Mouse (Mus musculus): ENCODE data around the gene Pla1a. TPM values are rescaled to one million over a fixed set of nuclear protein-coding genes. Genes with fewer than 3 reads are reported as not detected.

Pla1a gene
- polyA plus RNA-seq, 1 experiment from 2014 or later: 0.31 TPM

GRCm38 (mm10) chr16:38442216-38442615 lies 9.3 kb upstream of the Pla1a start:
- ATAC-seq (ENCODE audit: low read depth): no peak
- no peak overlapping the region for H3K27ac ChIP-seq (ENCODE audit: low read length)
- no peaks in the 10 kb centered on the region for H3K27me3 ChIP-seq (ENCODE audit: control insufficient read depth, insufficient read depth, low read depth, low read length)
- H3K4me2 ChIP-seq (ENCODE audit: low read depth, low read length): no peak overlapping the region
- H3K36me3 ChIP-seq (ENCODE audit: control insufficient read depth, insufficient read depth, low read length): peaks cover 31% of the 10 kb centered on the region
- H3K4me3 ChIP-seq (ENCODE audit: low read length): no peak overlapping the region
- 76% methylated on average over 8 of the region's 8 CpGs for WGBS
- H3K4me1 ChIP-seq (replicated peaks; ENCODE audit: control insufficient read depth, insufficient read depth, low read length): no peaks in the 10 kb centered on the region
- no peak overlapping the region for H3K9ac ChIP-seq (ENCODE audit: low read length)
- H3K9me3 ChIP-seq (ENCODE audit: control insufficient read depth, low read length): no peaks in the 10 kb centered on the region

GRCm38 (mm10) chr16:38441611-38442010 lies 8.7 kb upstream of the Pla1a start:
- Histone ChIP-seq H3K27ac (ENCODE audit: low read length) (no peak overlapping the region), H3K27me3 (ENCODE audit: control insufficient read depth, insufficient read depth, low read depth, low read length) (no peaks in the 10 kb centered on the region), H3K9me3 (ENCODE audit: control insufficient read depth, low read length) (no peaks in the 10 kb centered on the region), H3K4me3 (ENCODE audit: low read length) (no peak overlapping the region), H3K4me2 (ENCODE audit: low read depth, low read length) (no peak overlapping the region), H3K9ac (ENCODE audit: low read length) (no peak overlapping the region), H3K36me3 (ENCODE audit: control insufficient read depth, insufficient read depth, low read length) (peaks cover 25% of the 10 kb centered on the region), H3K4me1 (replicated peaks; ENCODE audit: control insufficient read depth, insufficient read depth, low read length) (no peaks in the 10 kb centered on the region)
- WGBS: 76% methylated on average over 5 of the region's 5 CpGs
- ATAC-seq (ENCODE audit: low read depth): no peak

GRCm38 (mm10) chr16:38440403-38440802 lies 7.5 kb upstream of the Pla1a start:
- no peak overlapping the region for H3K9ac ChIP-seq (ENCODE audit: low read length)
- H3K36me3 ChIP-seq (ENCODE audit: control insufficient read depth, insufficient read depth, low read length): peaks cover 14% of the 10 kb centered on the region
- H3K4me1 ChIP-seq (replicated peaks; ENCODE audit: control insufficient read depth, insufficient read depth, low read length): no peaks in the 10 kb centered on the region
- 63% methylated on average over 6 of the region's 6 CpGs for WGBS
- no peak overlapping the region for H3K27ac ChIP-seq (ENCODE audit: low read length)
- ATAC-seq (ENCODE audit: low read depth): no peak
- H3K9me3 ChIP-seq (ENCODE audit: control insufficient read depth, low read length): no peaks in the 10 kb centered on the region
- H3K27me3 ChIP-seq (ENCODE audit: control insufficient read depth, insufficient read depth, low read depth, low read length): no peaks in the 10 kb centered on the region
- no peak overlapping the region for H3K4me3 ChIP-seq (ENCODE audit: low read length)
- H3K4me2 ChIP-seq (ENCODE audit: low read depth, low read length): no peak overlapping the region

- Histone ChIP-seq H3K4me3 (ENCODE audit: low read length) (no peak overlapping the region), H3K4me1 (replicated peaks; ENCODE audit: control insufficient read depth, insufficient read depth, low read length) (no peaks in the 10 kb centered on the region), H3K4me2 (ENCODE audit: low read depth, low read length) (no peak overlapping the region), H3K27ac (ENCODE audit: low read length) (no peak overlapping the region), H3K9me3 (ENCODE audit: control insufficient read depth, low read length) (no peaks in the 10 kb centered on the region), H3K36me3 (ENCODE audit: control insufficient read depth, insufficient read depth, low read length) (peaks cover 4% of the 10 kb centered on the region; the same call in 1 of the 2 replicates), H3K27me3 (ENCODE audit: control insufficient read depth, insufficient read depth, low read depth, low read length) (no peaks in the 10 kb centered on the region), H3K9ac (ENCODE audit: low read length) (no peak overlapping the region)
- no peak for ATAC-seq (ENCODE audit: low read depth)
- 75% methylated on average over 1 of the region's 1 CpGs for WGBS
These were observed 6.2 kb upstream of the Pla1a start for GRCm38 (mm10) chr16:38439190-38439589.

GRCm38 (mm10) chr16:38434295-38434795 lies 1.4 kb upstream of the Pla1a start:
- ATAC-seq (ENCODE audit: low read depth): no peak

GRCm38 (mm10) chr16:38433514-38433913 lies 569 bp upstream of the Pla1a start:
- Histone ChIP-seq H3K9me3 (ENCODE audit: control insufficient read depth, low read length) (no peaks in the 10 kb centered on the region), H3K36me3 (ENCODE audit: control insufficient read depth, insufficient read depth, low read length) (no peaks in the 10 kb centered on the region), H3K9ac (ENCODE audit: low read length) (no peak overlapping the region), H3K27me3 (ENCODE audit: control insufficient read depth, insufficient read depth, low read depth, low read length) (no peaks in the 10 kb centered on the region), H3K27ac (ENCODE audit: low read length) (no peak overlapping the region), H3K4me2 (ENCODE audit: low read depth, low read length) (no peak overlapping the region), H3K4me1 (replicated peaks; ENCODE audit: control insufficient read depth, insufficient read depth, low read length) (no peaks in the 10 kb centered on the region), H3K4me3 (ENCODE audit: low read length) (no peak overlapping the region)
- ATAC-seq (ENCODE audit: low read depth): no peak
- whole genome bisulfite sequencing: 80% methylated on average over 8 of the region's 8 CpGs

More at GRCm38 (mm10) chr16:38434295-38434795, 1.4 kb upstream of the Pla1a start:
- 87% methylated on average over 4 of the region's 4 CpGs for WGBS
- Histone ChIP-seq H3K4me3 (ENCODE audit: low read length) (no peak overlapping the region), H3K27ac (ENCODE audit: low read length) (no peak overlapping the region), H3K4me1 (replicated peaks; ENCODE audit: control insufficient read depth, insufficient read depth, low read length) (no peaks in the 10 kb centered on the region), H3K4me2 (ENCODE audit: low read depth, low read length) (no peak overlapping the region), H3K27me3 (ENCODE audit: control insufficient read depth, insufficient read depth, low read depth, low read length) (no peaks in the 10 kb centered on the region), H3K9ac (ENCODE audit: low read length) (no peak overlapping the region), H3K36me3 (ENCODE audit: control insufficient read depth, insufficient read depth, low read length) (no peaks in the 10 kb centered on the region), H3K9me3 (ENCODE audit: control insufficient read depth, low read length) (no peaks in the 10 kb centered on the region)

- Histone ChIP-seq H3K4me1 (replicated peaks; ENCODE audit: control insufficient read depth, insufficient read depth, low read length) (no peaks in the 10 kb centered on the region), H3K4me2 (ENCODE audit: low read depth, low read length) (no peak overlapping the region), H3K27me3 (ENCODE audit: control insufficient read depth, insufficient read depth, low read depth, low read length) (no peaks in the 10 kb centered on the region), H3K27ac (ENCODE audit: low read length) (no peak overlapping the region), H3K9ac (ENCODE audit: low read length) (no peak overlapping the region), H3K4me3 (ENCODE audit: low read length) (no peak overlapping the region), H3K36me3 (ENCODE audit: control insufficient read depth, insufficient read depth, low read length) (no peaks in the 10 kb centered on the region), H3K9me3 (ENCODE audit: control insufficient read depth, low read length) (no peaks in the 10 kb centered on the region)
- WGBS: 45% methylated on average over 13 of the region's 13 CpGs
- ATAC-seq (ENCODE audit: low read depth): no peak
These were observed 1.3 kb downstream of the Pla1a start for GRCm38 (mm10) chr16:38431446-38432185.

- Histone ChIP-seq H3K4me1 (replicated peaks; ENCODE audit: control insufficient read depth, insufficient read depth, low read length) (no peaks in the 10 kb centered on the region), H3K9me3 (ENCODE audit: control insufficient read depth, low read length) (no peaks in the 10 kb centered on the region), H3K27ac (ENCODE audit: low read length) (no peak overlapping the region), H3K4me2 (ENCODE audit: low read depth, low read length) (no peak overlapping the region), H3K9ac (ENCODE audit: low read length) (no peak overlapping the region), H3K4me3 (ENCODE audit: low read length) (no peak overlapping the region), H3K36me3 (ENCODE audit: control insufficient read depth, insufficient read depth, low read length) (no peaks in the 10 kb centered on the region), H3K27me3 (ENCODE audit: control insufficient read depth, insufficient read depth, low read depth, low read length) (no peaks in the 10 kb centered on the region)
- no peak for ATAC-seq (ENCODE audit: low read depth)
- WGBS: 73% methylated on average over 1 of the region's 1 CpGs
These were observed 7.1 kb downstream of the Pla1a start for GRCm38 (mm10) chr16:38425799-38426198.

- H3K9ac ChIP-seq (ENCODE audit: low read length): no peak overlapping the region
- H3K27me3 ChIP-seq (ENCODE audit: control insufficient read depth, insufficient read depth, low read depth, low read length): no peaks in the 10 kb centered on the region
- no peaks in the 10 kb centered on the region for H3K4me1 ChIP-seq (replicated peaks; ENCODE audit: control insufficient read depth, insufficient read depth, low read length)
- no peak overlapping the region for H3K4me3 ChIP-seq (ENCODE audit: low read length)
- H3K9me3 ChIP-seq (ENCODE audit: control insufficient read depth, low read length): no peaks in the 10 kb centered on the region
- H3K4me2 ChIP-seq (ENCODE audit: low read depth, low read length): no peak overlapping the region
- no peaks in the 10 kb centered on the region for H3K36me3 ChIP-seq (ENCODE audit: control insufficient read depth, insufficient read depth, low read length)
- no peak for ATAC-seq (ENCODE audit: low read depth)
- H3K27ac ChIP-seq (ENCODE audit: low read length): no peak overlapping the region
- 67% methylated on average over 2 of the region's 2 CpGs for WGBS
These were observed 7.6 kb downstream of the Pla1a start for GRCm38 (mm10) chr16:38425374-38425773.
